Mouse (Mus musculus) cerebellum, adult 9-11 months (tissue): ENCODE results near the gene Usp36.
A peak's percentile ranks its signal among the peaks of the same experiment; 100 is the strongest.

Experiments used
- DNase-seq: peaks from one replicate; pipeline ENCODE4 v3.0.0; 2022

The Usp36 gene

GRCm38 (mm10) chr11:118220561-118221262 is 69.3 kb downstream of the Usp36 start:
- peak; percentile 50 for DNase-seq

DNA sequence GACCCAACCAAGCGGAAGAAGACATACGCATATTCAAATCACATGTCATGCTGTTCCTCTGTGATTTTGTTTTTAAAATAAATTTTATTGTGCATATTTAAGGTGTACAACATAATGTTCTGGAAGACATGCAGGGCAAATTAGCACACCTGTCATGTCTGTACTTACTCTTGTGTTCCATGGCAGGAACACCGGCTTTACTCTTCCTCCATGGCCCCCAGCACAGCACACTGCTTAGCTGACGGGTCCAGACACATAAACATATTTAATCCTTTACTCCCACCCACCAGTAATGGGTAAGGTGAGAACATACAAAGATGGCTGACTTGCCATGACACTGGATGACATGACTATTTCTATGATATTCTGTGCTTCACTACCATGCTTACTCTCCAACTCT is 71.0 kb downstream of the Usp36 start:
- DNase-seq, result no peak

- no peak for DNase-seq
Measured at GRCm38 (mm10) chr11:118216468-118216867, 73.6 kb downstream of the Usp36 start.

- DNase-seq, result no peak
Measured at GRCm38 (mm10) chr11:118215928-118216458, 74.1 kb downstream of the Usp36 start.

- peak; percentile 48 for DNase-seq
Measured at GRCm38 (mm10) chr11:118212636-118213112, 77.4 kb downstream of the Usp36 start.

- DNase-seq, result peak; percentile 76
Measured at GRCm38 (mm10) chr11:118211749-118212635, 78.1 kb downstream of the Usp36 start.

- DNase-seq, result peak; percentile 37
Measured at GRCm38 (mm10) chr11:118210962-118211361, 79.1 kb downstream of the Usp36 start.

DNA sequence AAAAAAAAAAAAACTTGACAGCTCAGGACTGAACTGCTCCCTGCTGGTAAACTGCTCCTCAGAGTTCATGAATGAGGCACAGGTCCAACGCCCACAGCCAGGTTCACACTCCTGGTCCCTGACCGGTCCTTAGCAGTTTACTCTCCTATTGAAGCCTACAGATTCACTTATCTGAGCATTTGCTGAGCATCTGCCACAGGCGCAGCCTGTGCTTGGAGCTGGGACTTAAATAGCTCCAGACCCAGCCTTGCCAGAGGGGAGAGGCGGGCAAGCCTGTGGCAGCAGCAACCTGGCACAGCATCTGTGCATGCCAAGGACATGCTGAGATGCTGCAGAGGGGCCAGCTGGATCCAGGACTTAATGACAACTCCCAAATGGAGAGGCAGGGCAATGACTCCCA is 79.9 kb downstream of the Usp36 start:
- peak; percentile 88 for DNase-seq
